Mouse (Mus musculus) liver, adult 2 months (tissue): ENCODE data around the gene Prf1.

Source experiments
- CTCF ChIP-seq: fragments of 200-500 bp; IDR thresholded peaks from 2 replicates; pipeline ENCODE4 v1.5.1; 2011; ENCODE audit warnings: low read depth, low read length, control low read depth
- POLR2A ChIP-seq: fragments of 200-500 bp; IDR thresholded peaks from 2 replicates; pipeline ENCODE4 v1.6.1; 2011; ENCODE audit warnings: low read length, control low read depth; ENCODE audit not compliant: insufficient read depth; ENCODE audit errors: extremely low read depth

GRCm38 (mm10) chr10:61267378-61267777 is 30.3 kb upstream of the Prf1 start:
- no peak for TF ChIP-seq POLR2A
- TF ChIP-seq CTCF, result no peak
